ENCODE assay signal across 7 mouse cellular contexts in the genomic region with DNA sequence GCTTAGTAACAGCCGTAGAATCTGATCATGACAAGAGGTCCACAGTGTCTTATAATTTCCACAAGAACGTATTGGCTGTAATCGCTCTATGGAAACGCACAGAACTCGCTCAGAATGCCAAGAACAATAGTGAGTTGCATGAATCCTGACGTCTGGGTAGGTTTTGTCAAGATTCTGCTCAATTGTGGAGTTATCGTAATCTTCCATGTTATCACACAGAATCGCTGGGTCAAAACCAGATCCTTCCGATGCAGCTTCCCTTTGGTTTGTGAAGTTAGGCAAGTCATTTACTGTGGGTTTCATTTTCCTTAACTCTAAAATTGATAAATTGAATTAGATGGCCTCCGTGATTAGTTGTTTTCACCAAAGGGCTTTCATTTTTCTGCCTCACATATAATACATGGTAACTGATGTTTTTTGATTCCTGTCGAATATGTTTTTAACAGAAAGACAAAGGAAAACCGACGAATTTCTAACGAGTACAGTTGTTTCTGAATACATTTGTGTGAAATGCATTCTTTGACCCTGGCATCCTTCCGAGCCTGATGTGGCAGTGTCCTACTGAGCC. TPM values are rescaled to one million over a fixed set of nuclear protein-coding genes. Genes with fewer than 3 reads are reported as not detected.
A peak's percentile ranks its signal among the peaks of the same experiment; 100 is the strongest.
DNase-seq lines count a peak whose midpoint lies in the region; ATAC-seq and TF ChIP-seq lines count a peak whose summit lies in the region.

No protein-coding gene starts in this region.

- no peak for TF ChIP-seq EP300 in heart, postnatal 0 days (IDR thresholded peaks at IDR 0.05; ENCODE audit: low read depth)

- H3K9ac ChIP-seq in lung, embryonic 14.5 days, result peak overlapping the region; percentile 61
- H3K9ac ChIP-seq in heart, postnatal 0 days (replicated peaks; ENCODE audit: low read depth, low read length), result peak overlapping the region; percentile 47; the same call in 1 of the 2 replicates
- peak overlapping the region; percentile 68 for H3K9ac ChIP-seq in liver, embryonic 16.5 days (ENCODE audit: low read depth, low read length)

- peak; percentile 27 for DNase-seq in lung, embryonic 14.5 days
- no peak for DNase-seq in lung, postnatal 14 days
- peak; percentile 9 to 25 for DNase-seq in cerebellum, postnatal 14 days
- no peak for DNase-seq in heart, postnatal 0 days (ENCODE audit: low spot score)
- peak; percentile 11 for DNase-seq in thymus, postnatal 14 days
- no peak for DNase-seq in adrenal gland, postnatal 14 days

- no peaks in the 10 kb centered on the region for H3K36me3 ChIP-seq in lung, embryonic 14.5 days (ENCODE audit: insufficient read depth)
- no peaks in the 10 kb centered on the region for H3K36me3 ChIP-seq in heart, postnatal 0 days (replicated peaks; ENCODE audit: control insufficient read depth, insufficient read depth, low read length)
- no peaks in the 10 kb centered on the region for H3K36me3 ChIP-seq in liver, embryonic 16.5 days (ENCODE audit: control insufficient read depth, insufficient read depth)

- no peaks in the 10 kb centered on the region for H3K27me3 ChIP-seq in lung, embryonic 14.5 days (ENCODE audit: insufficient read depth, low read length)
- H3K27me3 ChIP-seq in heart, postnatal 0 days (ENCODE audit: control insufficient read depth, insufficient read depth, low read length), result no peaks in the 10 kb centered on the region
- H3K27me3 ChIP-seq in liver, embryonic 16.5 days (ENCODE audit: control insufficient read depth, insufficient read depth, low read depth, low read length), result no peaks in the 10 kb centered on the region

- WGBS in lung, embryonic 14.5 days, result 47% methylated on average over 15 of the region's 15 CpGs
- WGBS in heart, postnatal 0 days, result 34% methylated on average over 15 of the region's 15 CpGs
- 25% methylated on average over 15 of the region's 15 CpGs for WGBS in liver, embryonic 16.5 days (ENCODE audit: insufficient replicate concordance)

- no peaks in the 10 kb centered on the region for H3K4me1 ChIP-seq in lung, embryonic 14.5 days (ENCODE audit: insufficient read depth)
- H3K4me1 ChIP-seq in heart, postnatal 0 days (ENCODE audit: control insufficient read depth, insufficient read depth), result no peaks in the 10 kb centered on the region
- H3K4me1 ChIP-seq in liver, embryonic 16.5 days (ENCODE audit: control insufficient read depth, low read depth, low read length), result peaks cover 6% of the 10 kb centered on the region; the same call in 1 of the 2 replicates

- no peak overlapping the region for H3K27ac ChIP-seq in lung, embryonic 14.5 days (ENCODE audit: low read depth)
- 0 out of 2 replicates have a peak overlapping the region, but pooled peaks have one; percentile 13 for H3K27ac ChIP-seq in heart, postnatal 0 days (ENCODE audit: low read depth)
- peak overlapping the region; percentile 69 for H3K27ac ChIP-seq in liver, embryonic 16.5 days (ENCODE audit: low read length)

- ATAC-seq in lung, embryonic 14.5 days (ENCODE audit: insufficient read depth), result no peak
- ATAC-seq in heart, postnatal 0 days (ENCODE audit: insufficient read depth, low read depth), result no peak
- ATAC-seq in liver, embryonic 16.5 days (ENCODE audit: low read depth), result no peak

- H3K4me3 ChIP-seq in lung, embryonic 14.5 days (ENCODE audit: low read depth, low read length), result peak overlapping the region; percentile 97
- H3K4me3 ChIP-seq in heart, postnatal 0 days (ENCODE audit: low read depth, low read length), result peak overlapping the region; percentile 97
- H3K4me3 ChIP-seq in liver, embryonic 16.5 days (ENCODE audit: low read depth, low read length), result peak overlapping the region; percentile 95

- peak overlapping the region; percentile 66 for H3K4me2 ChIP-seq in lung, embryonic 14.5 days
- H3K4me2 ChIP-seq in heart, postnatal 0 days (ENCODE audit: low read depth, low read length), result peak overlapping the region; percentile 69
- peak overlapping the region; percentile 66 for H3K4me2 ChIP-seq in liver, embryonic 16.5 days (ENCODE audit: low read depth, low read length)

- no peak for TF ChIP-seq CTCF in lung, embryonic 14.5 days (IDR thresholded peaks at IDR 0.05; ENCODE audit: low read depth)
- TF ChIP-seq CTCF in heart, postnatal 0 days (IDR thresholded peaks at IDR 0.05; ENCODE audit: low read depth), result no peak

- H3K9me3 ChIP-seq in lung, embryonic 14.5 days (ENCODE audit: low read depth, low read length), result no peaks in the 10 kb centered on the region
- H3K9me3 ChIP-seq in heart, postnatal 0 days (replicated peaks; ENCODE audit: control insufficient read depth, low read length), result no peaks in the 10 kb centered on the region
- H3K9me3 ChIP-seq in liver, embryonic 16.5 days (replicated peaks; ENCODE audit: control insufficient read depth, low read length), result no peaks in the 10 kb centered on the region

RNA-seq across cellular contexts. Expression of a gene that starts 0.5 kb away (rescaled TPM):
- 26.6 and 27.8 TPM in 2 replicates for polyA plus RNA-seq in lung, embryonic 14.5 days (2014; fragmentation: Nextera tagmentation; extraction: Ambion mirVana)
- 19.7 and 20.9 TPM in 2 replicates for total RNA-seq in heart, postnatal 0 days (2014; rRNA removed; ENCODE audit: low replicate concordance)
- polyA plus RNA-seq in heart, postnatal 0 days (2015; fragmentation: Nextera tagmentation; extraction: Ambion mirVana), result 6.4 and 7.1 TPM in 2 replicates
- polyA plus RNA-seq in liver, embryonic 16.5 days (2015; fragmentation: Nextera tagmentation; extraction: Ambion mirVana), result 11.3 and 12.4 TPM in 2 replicates
- total RNA-seq in adrenal gland, postnatal 14 days (2021), result 27.8 and 28.4 TPM in 2 replicates

RNA-seq across cellular contexts. Expression of a gene that starts 32.1 kb away (rescaled TPM):
- polyA plus RNA-seq in lung, embryonic 14.5 days (2014; fragmentation: Nextera tagmentation; extraction: Ambion mirVana), result 4.5 and 5.7 TPM in 2 replicates
- 10.8 and 23.2 TPM in 2 replicates for total RNA-seq in heart, postnatal 0 days (2014; rRNA removed; ENCODE audit: low replicate concordance)
- polyA plus RNA-seq in heart, postnatal 0 days (2015; fragmentation: Nextera tagmentation; extraction: Ambion mirVana), result 1.8 and 1.9 TPM in 2 replicates
- polyA plus RNA-seq in liver, embryonic 16.5 days (2015; fragmentation: Nextera tagmentation; extraction: Ambion mirVana), result 1.5 TPM in 2 replicates
- total RNA-seq in adrenal gland, postnatal 14 days (2021), result 25.5 and 26.0 TPM in 2 replicates

Comparison
In these comparisons a context has a peak if more than half of its experiments do, and no peak if none do; other contexts are left out.
1. DNase-seq: peak in lung, embryonic 14.5 days (single experiment), cerebellum, postnatal 14 days (2 of 2) and thymus, postnatal 14 days (single experiment); none in lung, postnatal 14 days (single experiment), heart, postnatal 0 days (single experiment) and adrenal gland, postnatal 14 days (single experiment).
2. Peak in every context shown above with its lines, with median percentiles within 50 percentile points of each other: H3K4me2 ChIP-seq, H3K4me3 ChIP-seq and H3K9ac ChIP-seq.